Mouse (Mus musculus) CD8-positive naive resting alpha-beta T cell, adult 2 months (primary cell): ENCODE measurements around the gene Cog3.

Source experiments
- DNase-seq, 2 experiments: peaks; one replicate each; pipeline ENCODE4 v3.0.0; 2022; ENCODE audit warnings: low read depth in 2 of 2, low spot score in 2 of 2

Gene Cog3

DNA sequence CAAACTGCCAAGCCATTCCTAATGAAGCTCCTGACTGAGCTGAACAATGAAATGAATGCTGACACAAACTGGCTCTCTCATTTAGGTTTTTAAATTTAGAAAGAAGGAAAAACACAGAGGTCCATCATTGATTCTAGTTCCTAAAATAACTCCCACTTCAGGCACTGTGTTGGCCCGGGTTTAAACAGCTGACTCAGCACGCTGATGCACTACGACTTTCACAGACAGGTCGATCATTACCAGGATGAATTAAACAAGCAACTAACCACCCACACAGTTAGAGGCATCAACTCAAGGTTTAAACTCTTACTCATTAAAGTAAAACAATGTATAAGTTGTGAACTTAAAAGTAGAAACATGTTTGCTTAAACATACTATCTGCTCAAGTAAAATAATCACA lies 47.7 kb downstream of the Cog3 start:
- no peak for DNase-seq

DNA sequence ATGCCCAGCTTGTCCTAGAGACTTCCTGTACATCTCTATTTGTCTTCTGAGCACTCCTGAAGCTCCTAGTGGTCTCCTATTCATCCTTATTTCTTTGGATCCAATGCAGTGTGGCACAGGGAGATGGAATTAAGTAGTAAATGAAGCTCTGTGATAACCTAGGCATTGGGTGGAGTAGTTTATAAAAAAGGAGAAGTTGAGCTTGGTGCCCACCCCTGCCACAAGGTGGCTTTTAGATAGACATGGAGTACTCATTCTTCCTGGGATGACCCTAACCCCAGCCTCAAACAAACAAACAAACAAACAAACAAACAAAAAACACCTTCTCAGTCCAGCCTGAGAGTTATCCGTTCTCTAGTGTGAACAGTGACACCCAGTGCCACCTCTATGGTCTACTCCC lies 56.4 kb downstream of the Cog3 start:
- DNase-seq = no peak

- no peak for DNase-seq
Measured at GRCm38 (mm10) chr14:75696096-75696495, 58.2 kb downstream of the Cog3 start.

DNA sequence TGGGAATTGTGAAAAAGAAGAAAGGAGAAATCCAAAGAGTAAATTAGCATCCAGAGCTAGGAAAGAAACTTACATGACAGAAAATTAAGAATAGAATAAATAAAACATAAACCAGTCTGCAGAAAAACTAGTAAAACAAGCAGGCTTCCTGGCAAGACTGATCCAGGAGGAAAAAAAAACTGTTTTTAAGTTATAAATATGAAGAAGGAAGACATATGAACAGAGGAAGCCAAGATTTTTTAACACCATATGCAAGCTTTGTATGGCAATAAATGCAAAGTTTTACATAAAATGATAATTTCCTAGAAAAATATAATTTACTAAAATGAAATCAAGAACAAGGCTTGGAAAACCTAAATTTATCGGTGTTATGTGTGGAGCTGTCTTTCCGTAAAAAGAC lies 63.9 kb downstream of the Cog3 start:
- DNase-seq = no peak

- no peak for DNase-seq
Measured at GRCm38 (mm10) chr14:75676316-75676715, 78.0 kb downstream of the Cog3 start.

- no peak for DNase-seq
Measured at GRCm38 (mm10) chr14:75669085-75669645, 85.2 kb downstream of the Cog3 start.

DNA sequence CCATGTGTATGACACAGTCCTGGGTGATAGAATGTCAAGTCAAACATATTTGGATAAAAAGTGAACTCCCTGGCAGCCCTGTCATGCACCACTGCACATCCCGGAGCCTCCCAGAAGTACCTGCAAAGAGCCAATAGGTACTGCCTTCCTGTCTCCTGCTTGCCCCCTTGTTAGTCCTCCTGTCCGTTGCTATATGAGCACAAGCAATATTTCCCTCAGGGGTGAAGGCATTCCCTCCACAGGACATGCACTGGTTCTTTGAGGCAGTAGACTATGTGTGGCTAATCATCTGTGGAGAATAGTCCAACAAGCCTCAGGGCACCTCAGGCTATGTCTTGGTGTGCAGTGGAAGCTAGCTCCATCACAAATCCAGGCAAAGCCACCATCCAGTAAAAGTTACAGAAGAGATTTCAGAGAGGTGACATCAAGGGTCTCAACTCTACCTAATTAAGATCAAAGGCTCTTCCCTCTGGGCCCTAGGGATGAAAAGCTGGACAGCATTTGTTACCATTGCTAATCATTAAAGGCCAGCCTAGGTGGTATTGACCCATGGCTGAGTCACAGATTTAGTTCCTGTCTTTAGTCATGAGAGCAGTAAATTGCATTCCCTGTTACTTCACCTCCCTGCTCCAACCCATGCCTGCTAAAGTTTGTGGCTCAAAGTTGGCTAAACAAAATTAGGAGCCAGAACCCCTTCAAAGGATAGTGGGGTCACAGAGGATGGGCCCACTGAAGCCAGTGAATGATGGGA lies 88.7 kb downstream of the Cog3 start:
- DNase-seq = no peak

DNA sequence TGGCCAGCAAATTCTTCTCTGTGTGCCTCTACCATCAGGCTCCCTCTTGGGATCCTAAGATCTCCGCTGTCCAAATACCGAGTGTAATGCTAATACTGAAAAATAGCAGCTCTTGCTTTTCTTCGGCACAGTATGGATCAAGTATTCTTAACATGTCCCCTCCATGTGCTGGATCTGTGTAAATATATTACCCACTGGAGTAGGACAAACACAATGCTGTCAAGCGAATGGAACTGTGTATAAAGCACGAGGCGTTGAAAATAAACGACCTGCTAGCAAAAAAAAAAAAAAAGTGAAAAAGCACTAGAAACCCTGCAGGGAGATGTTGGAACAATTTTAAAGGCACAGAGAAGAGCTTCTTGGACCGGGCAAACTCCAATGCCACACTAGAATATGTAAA lies 92.8 kb downstream of the Cog3 start:
- DNase-seq = no peak

GRCm38 (mm10) chr14:75660936-75661335 lies 93.4 kb downstream of the Cog3 start:
- no peak for DNase-seq
